Mouse (Mus musculus) embryonic fibroblast, embryonic 13.5 days (primary cell): ENCODE measurements around the gene Galntl5.

Experiments used
- CTCF ChIP-seq: IDR thresholded peaks from 2 replicates; pipeline ENCODE4 v1.5.1; 2011; ENCODE audit warnings: mild to moderate bottlenecking, control low read depth, low read length, moderate library complexity, borderline replicate concordance; ENCODE audit not compliant: insufficient read depth
- POLR2A ChIP-seq: IDR thresholded peaks from 2 replicates; pipeline ENCODE4 v1.6.1; 2011; ENCODE audit warnings: low read depth, mild to moderate bottlenecking, control low read depth, low read length, moderate library complexity

DNA sequence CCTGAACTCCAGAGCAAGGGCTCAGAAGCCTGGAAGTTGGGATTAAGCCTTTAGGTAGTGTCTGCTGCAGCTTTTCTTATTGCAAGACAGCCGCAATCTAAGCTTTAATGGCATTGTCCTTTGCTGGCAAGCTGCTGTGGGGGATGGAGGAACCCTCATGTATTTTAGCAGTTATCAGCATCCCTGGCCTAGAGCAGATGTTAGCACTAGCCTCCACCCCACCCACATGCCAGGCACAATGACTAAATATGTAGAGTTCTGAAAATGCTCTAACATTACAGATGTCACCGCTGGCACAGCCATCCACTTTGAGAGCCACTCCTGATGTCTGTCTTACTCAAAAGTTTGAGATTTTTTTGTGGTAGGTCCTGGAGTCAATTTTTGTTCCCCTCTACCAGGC is 75.4 kb downstream of the Galntl5 start:
- TF ChIP-seq POLR2A = no peak
- no peak for TF ChIP-seq CTCF
